Mouse (Mus musculus) 416B (cell line): ENCODE measurements at regions not wholly inside any gene's neighbourhood (a gene's known extent, or its start where the extent isn't known, plus 50 kb on each side); places are given as distances from the start of the nearest gene placed in this dataset.

ENCODE experiments used
- DNase-seq: peaks from one replicate; pipeline ENCODE4 v3.0.0; 2011; ENCODE audit warnings: low read depth

- no peak for DNase-seq
These were observed 399.4 kb upstream of the Rora start for GRCm38 (mm10) chr9:68254218-68254617.

DNA sequence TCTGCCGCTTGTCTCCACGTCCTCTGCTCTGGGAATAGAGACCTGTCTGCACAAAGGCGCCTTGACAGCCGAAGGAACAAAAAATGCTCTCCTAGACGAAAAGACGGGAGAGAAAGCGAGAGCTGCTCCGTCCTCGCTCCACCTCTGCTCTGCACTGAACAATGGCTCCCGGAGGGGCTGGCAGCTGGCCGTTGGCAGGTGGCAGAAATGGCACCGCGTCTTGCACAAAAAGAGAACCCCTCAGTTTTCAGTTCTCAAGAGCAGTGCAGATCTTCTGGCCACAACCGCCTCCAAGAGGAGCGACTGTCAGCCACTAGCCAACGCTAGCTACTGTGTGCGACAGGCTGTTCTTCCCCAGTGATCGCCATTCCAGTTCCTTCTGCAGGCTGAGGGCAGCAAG is 385.0 kb upstream of the Rora start:
- DNase-seq: no peak

- DNase-seq: no peak
These were observed 351.2 kb upstream of the Rora start for GRCm38 (mm10) chr9:68302232-68302925.

GRCm38 (mm10) chr9:68330721-68331120 is 322.9 kb upstream of the Rora start:
- no peak for DNase-seq

DNA sequence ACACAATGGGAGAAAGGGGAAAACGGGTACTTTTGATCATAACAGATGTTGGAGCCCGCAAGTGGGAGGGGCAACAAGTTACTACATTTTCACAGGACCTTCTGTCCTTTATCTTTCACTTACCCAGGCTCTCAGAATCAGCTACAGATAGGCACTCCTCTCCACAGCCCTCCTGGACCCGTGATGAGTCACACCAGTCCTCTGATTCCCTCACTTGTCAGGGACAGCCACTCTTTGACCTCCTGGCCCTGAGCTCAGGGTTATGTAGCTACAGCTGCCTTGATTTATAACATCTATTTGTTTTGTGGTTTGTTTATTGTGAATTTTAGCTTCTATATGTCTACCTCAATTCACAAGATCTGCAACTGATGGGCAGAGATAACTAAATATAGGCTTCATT is 312.7 kb upstream of the Rora start:
- no peak for DNase-seq

- DNase-seq: no peak
These were observed 312.1 kb upstream of the Rora start for GRCm38 (mm10) chr9:68341511-68341910.

- DNase-seq: no peak
These were observed 306.2 kb upstream of the Rora start for GRCm38 (mm10) chr9:68347426-68347825.

- no peak for DNase-seq
These were observed 302.1 kb upstream of the Rora start for GRCm38 (mm10) chr9:68351466-68351865.

DNA sequence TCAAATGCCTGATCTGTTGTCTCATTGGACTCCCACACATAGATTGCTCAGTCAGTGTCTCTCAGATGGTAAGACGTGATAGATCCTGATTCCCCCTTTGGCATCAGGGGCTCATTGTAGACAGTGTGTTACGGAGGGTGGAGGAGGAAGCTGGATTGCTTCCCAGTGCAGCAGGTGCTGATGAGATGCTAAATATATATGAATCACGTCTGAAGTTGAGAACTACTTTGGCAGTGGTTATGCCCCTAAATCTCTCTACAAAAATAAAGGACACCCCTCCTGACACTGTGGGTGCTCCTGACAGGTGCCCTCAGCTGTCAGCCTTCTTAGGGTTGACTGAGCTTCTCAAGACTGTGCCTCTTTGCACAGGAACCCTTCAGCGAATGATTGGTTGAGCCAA is 299.1 kb upstream of the Rora start:
- DNase-seq: no peak

GRCm38 (mm10) chr9:68356078-68356477 is 297.5 kb upstream of the Rora start:
- DNase-seq: no peak

GRCm38 (mm10) chr9:68357231-68357630 is 296.4 kb upstream of the Rora start:
- no peak for DNase-seq

DNA sequence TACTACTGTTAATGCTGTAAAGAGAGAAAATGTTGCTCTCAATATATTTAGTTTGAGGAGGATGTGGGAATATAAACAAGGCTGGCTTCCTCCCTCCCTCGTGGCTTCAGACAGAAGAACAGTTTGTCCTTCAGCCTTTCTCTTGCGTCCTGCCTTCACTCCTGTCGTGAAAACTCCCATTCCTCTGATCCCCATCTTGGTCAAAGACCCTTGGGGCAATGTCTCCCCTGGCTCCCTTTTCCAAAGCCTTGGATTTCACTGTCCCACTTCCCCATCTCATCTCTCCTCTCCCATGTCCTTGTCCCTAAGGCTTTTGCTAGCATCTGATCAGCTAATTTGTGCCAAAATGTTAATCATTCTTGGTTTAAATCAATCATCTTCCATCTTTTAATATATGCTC is 286.6 kb upstream of the Rora start:
- DNase-seq: no peak

DNA sequence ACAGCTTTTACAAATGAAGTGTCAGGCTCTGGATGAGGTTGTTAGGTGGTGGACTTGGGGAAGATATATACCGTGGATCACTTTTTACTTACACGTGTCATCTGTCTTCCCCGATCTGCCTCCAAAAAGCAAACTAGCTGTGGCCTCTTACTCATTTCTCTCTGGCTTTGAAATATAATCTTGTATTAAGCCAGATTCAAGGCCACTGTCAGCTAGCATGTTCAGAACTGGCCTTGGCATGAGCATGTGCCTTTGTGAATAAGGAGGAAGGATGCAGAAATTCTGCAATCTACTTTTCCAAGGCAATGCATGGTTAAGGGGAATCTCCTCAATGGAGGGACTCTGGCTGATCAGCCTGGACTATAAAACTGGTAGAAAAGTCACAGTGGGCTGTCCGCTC is 286.0 kb upstream of the Rora start:
- DNase-seq: no peak

GRCm38 (mm10) chr9:68372726-68373125 is 280.9 kb upstream of the Rora start:
- DNase-seq: no peak

GRCm38 (mm10) chr9:68376222-68376621 is 277.4 kb upstream of the Rora start:
- no peak for DNase-seq

DNA sequence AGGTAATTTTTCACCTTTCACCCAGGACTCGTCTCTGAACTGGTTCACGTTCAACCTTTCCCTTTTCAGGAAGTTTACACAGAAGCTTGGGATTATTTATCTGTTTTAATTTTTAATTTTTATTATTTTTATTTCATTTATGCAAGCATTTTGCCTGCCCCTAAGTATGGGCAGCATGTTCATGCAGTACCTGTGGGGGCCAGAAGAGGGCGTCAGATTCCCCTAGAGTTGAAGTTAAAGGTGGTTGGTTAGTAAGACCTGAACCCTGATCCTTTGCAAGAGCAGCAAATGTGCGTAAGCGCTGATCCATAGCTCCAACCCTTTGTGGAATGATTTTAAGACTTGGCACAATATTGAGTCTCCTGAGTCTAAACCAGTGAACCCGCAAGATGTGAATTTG is 271.7 kb upstream of the Rora start:
- no peak for DNase-seq

- DNase-seq: no peak
These were observed 252.7 kb upstream of the Rora start for GRCm38 (mm10) chr9:68400930-68401329.

- no peak for DNase-seq
These were observed 251.3 kb upstream of the Rora start for GRCm38 (mm10) chr9:68402176-68402845.

GRCm38 (mm10) chr9:68402981-68403380 is 250.6 kb upstream of the Rora start:
- DNase-seq: no peak

DNA sequence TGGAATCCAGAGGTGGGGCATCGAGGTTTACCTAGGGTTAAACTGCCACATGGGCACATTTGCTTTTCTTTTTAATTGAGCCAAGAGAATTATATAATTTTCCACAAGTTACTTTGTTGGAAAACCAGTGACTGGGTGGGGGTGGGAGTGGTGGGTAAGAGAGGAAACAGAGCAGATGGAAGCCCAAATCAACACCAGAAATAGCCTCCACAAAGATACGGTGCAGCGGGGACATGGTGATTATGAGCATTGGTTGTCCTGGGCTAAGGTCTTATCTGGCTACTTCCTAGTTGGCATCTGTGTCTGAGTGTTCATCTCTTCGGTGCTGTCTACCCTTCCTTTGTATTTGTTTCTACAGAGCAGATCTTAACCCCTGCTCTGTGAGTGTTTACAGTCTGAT is 250.1 kb upstream of the Rora start:
- no peak for DNase-seq

DNA sequence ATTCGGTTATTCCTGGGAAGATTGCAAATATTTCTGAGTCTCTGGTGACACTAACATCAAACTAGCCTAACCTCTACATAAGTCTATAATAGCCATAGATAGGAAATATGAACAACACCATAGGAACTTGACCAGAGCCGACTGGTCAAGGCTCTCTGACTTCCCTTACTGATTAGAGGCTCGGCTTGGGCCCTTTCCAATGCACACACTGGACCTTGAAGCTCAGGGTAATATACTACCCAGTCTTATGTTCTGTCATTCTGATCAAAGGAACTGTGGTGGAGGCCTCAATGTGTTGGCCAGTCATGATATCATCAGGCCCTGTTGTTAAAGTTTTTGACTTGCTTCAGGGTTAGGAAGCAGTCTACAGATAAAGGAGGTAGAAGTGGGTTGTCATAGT is 243.8 kb upstream of the Rora start:
- DNase-seq: no peak

GRCm38 (mm10) chr9:68426286-68426685 is 227.3 kb upstream of the Rora start:
- DNase-seq: no peak

- no peak for DNase-seq
These were observed 190.8 kb upstream of the Rora start for GRCm38 (mm10) chr9:68462755-68463154.
